Mouse (Mus musculus) heart, embryonic 12.5 days (tissue): Measurements from ENCODE around the gene Prf1. TPM values are rescaled to one million over a fixed set of nuclear protein-coding genes. Genes with fewer than 3 reads are reported as not detected.

ENCODE experiments used
- ATAC-seq: fragments of 200-750 bp; cut with Nextera tagmentation; 2 replicates; pipeline ENCODE4 v1.8.0; 2017; ENCODE audit warnings: moderate TSS enrichment, moderate library complexity; ENCODE audit not compliant: insufficient number of reproducible peaks, low FRiP score
- H3K27ac ChIP-seq: fragments of 300-500 bp; sonication (generic); 2 replicates; pipeline ENCODE4 v1.5.1; 2016; ENCODE audit warnings: mild to moderate bottlenecking, moderate library complexity; ENCODE audit not compliant: poor library complexity, severe bottlenecking
- H3K27me3 ChIP-seq: fragments of 300-500 bp; sonication (generic); replicated peaks from 2 replicates; pipeline ENCODE4 v1.6.1; 2016; ENCODE audit warnings: mild to moderate bottlenecking, moderate library complexity
- H3K36me3 ChIP-seq: fragments of 300-500 bp; sonication (generic); 2 replicates; pipeline ENCODE4 v1.6.1; 2016; ENCODE audit warnings: mild to moderate bottlenecking, moderate library complexity
- H3K4me1 ChIP-seq: fragments of 300-500 bp; sonication (generic); replicated peaks from 2 replicates; pipeline ENCODE4 v1.6.1; 2016; ENCODE audit warnings: mild to moderate bottlenecking
- H3K4me2 ChIP-seq: fragments of 300-500 bp; sonication (generic); 2 replicates; pipeline ENCODE4 v1.6.1; 2016; ENCODE audit warnings: mild to moderate bottlenecking, moderate library complexity
- H3K4me3 ChIP-seq: fragments of 300-500 bp; sonication (generic); 2 replicates; pipeline ENCODE4 v1.5.1; 2016; ENCODE audit warnings: mild to moderate bottlenecking
- H3K9ac ChIP-seq: fragments of 300-500 bp; sonication (generic); 2 replicates; pipeline ENCODE4 v1.6.1; 2016; ENCODE audit warnings: mild to moderate bottlenecking, moderate library complexity
- H3K9me3 ChIP-seq: fragments of 300-500 bp; sonication (generic); replicated peaks from 2 replicates; pipeline ENCODE4 v1.6.1; 2016; ENCODE audit warnings: mild to moderate bottlenecking, moderate library complexity
- WGBS: fragments of 180-500 bp; shearing (Covaris S2); methylation state at CpG from one replicate; pipeline ENCODE4 v1.1.7; 2016; 5-methylcytosine and 5-hydroxymethylcytosine counted together
- polyA plus RNA-seq: library from polyadenylated mRNA; unstranded; fragments of >200 nt; fragmentation: Nextera tagmentation; extraction: Ambion mirVana; gene quantifications from 2 replicates; pipeline ENCODE4 v1.2.1, GENCODE M21; 2016

The Prf1 gene
- polyA plus RNA-seq, 1 experiment from 2014 or later: not detected

DNA sequence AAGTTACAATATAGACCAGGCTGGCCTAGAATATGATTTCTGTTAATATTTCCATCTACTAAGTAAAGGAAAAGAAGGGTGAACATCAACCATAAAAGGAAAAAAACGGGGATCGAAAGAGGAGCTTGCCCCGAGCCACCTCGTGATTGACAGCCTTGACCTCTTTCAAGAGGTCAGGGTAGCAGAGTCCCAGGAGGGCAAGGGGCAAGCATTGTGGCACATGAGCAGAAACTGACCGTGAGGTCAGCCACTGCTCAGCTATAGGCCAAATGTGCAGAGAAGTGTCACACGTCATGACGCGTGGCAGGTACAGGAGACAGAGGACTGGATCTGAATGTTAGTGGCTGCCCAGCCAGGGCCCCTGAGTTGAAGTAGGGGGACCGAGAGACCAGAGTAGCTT lies 42.6 kb downstream of the Prf1 start:
- H3K9me3 ChIP-seq: no peaks in the 10 kb centered on the region
- no peak overlapping the region for H3K27ac ChIP-seq
- no peak overlapping the region for H3K4me3 ChIP-seq
- no peak overlapping the region for H3K9ac ChIP-seq
- H3K4me2 ChIP-seq: no peak overlapping the region
- H3K27me3 ChIP-seq: peaks cover 3% of the 10 kb centered on the region; the same call in 1 of the 2 replicates
- WGBS: 77% methylated on average over 9 of the region's 9 CpGs
- H3K36me3 ChIP-seq: peaks cover 74% of the 10 kb centered on the region
- ATAC-seq: no peak
- peaks cover 8% of the 10 kb centered on the region for H3K4me1 ChIP-seq

GRCm38 (mm10) chr10:61341045-61341444 lies 43.4 kb downstream of the Prf1 start:
- H3K36me3 ChIP-seq: peaks cover 72% of the 10 kb centered on the region
- H3K9me3 ChIP-seq: no peaks in the 10 kb centered on the region
- no peak overlapping the region for H3K27ac ChIP-seq
- 90% methylated on average over 5 of the region's 5 CpGs for WGBS
- H3K9ac ChIP-seq: no peak overlapping the region
- H3K4me1 ChIP-seq: peaks cover 16% of the 10 kb centered on the region
- 0 out of 2 replicates have a peak, but pooled peaks have one; percentile 16 for ATAC-seq
- no peak overlapping the region for H3K4me3 ChIP-seq
- H3K4me2 ChIP-seq: no peak overlapping the region
- H3K27me3 ChIP-seq: peaks cover 3% of the 10 kb centered on the region; the same call in 1 of the 2 replicates

- ATAC-seq: no peak
- Histone ChIP-seq H3K4me3 (no peak overlapping the region), H3K27me3 (peaks cover 3% of the 10 kb centered on the region; the same call in 1 of the 2 replicates), H3K27ac (no peak overlapping the region), H3K9me3 (no peaks in the 10 kb centered on the region), H3K36me3 (peaks cover 72% of the 10 kb centered on the region), H3K4me2 (no peak overlapping the region), H3K4me1 (peaks cover 21% of the 10 kb centered on the region), H3K9ac (no peak overlapping the region)
- 73% methylated on average over 6 of the region's 6 CpGs for WGBS
Measured at GRCm38 (mm10) chr10:61341557-61341956, 43.9 kb downstream of the Prf1 start.

DNA sequence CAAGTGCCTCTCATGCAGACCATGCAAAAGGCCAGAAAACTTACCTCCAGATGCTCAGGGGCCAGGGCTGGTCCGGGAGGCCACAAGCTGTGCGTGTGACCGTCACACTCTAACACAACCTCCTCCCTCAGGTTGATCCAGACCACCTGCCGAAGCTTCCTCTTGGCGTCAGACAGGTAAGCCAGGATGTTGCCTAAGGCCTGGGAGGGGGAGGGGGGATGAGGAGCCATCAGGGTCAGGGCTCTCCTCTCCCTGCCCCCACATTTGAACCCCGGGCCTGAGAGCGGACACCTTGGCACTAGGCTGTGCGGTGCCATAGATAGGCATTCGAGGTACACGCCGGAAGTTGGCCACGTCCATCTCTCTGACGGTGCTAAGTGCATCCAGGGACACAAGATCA lies 45.1 kb downstream of the Prf1 start:
- H3K9ac ChIP-seq: no peak overlapping the region
- no peak overlapping the region for H3K27ac ChIP-seq
- no peak overlapping the region for H3K4me3 ChIP-seq
- H3K36me3 ChIP-seq: peaks cover 69% of the 10 kb centered on the region
- H3K9me3 ChIP-seq: no peaks in the 10 kb centered on the region
- H3K4me2 ChIP-seq: no peak overlapping the region
- no peak for ATAC-seq
- WGBS: 86% methylated on average over 13 of the region's 13 CpGs
- peaks cover 30% of the 10 kb centered on the region for H3K4me1 ChIP-seq
- peaks cover 3% of the 10 kb centered on the region for H3K27me3 ChIP-seq

- Histone ChIP-seq H3K27me3 (peaks cover 7% of the 10 kb centered on the region), H3K4me1 (peaks cover 30% of the 10 kb centered on the region), H3K9me3 (no peaks in the 10 kb centered on the region), H3K4me2 (no peak overlapping the region), H3K4me3 (no peak overlapping the region), H3K27ac (no peak overlapping the region), H3K36me3 (peaks cover 74% of the 10 kb centered on the region), H3K9ac (no peak overlapping the region)
- 62% methylated on average over 8 of the region's 8 CpGs for WGBS
- no peak for ATAC-seq
Measured at GRCm38 (mm10) chr10:61343950-61344349, 46.3 kb downstream of the Prf1 start.

DNA sequence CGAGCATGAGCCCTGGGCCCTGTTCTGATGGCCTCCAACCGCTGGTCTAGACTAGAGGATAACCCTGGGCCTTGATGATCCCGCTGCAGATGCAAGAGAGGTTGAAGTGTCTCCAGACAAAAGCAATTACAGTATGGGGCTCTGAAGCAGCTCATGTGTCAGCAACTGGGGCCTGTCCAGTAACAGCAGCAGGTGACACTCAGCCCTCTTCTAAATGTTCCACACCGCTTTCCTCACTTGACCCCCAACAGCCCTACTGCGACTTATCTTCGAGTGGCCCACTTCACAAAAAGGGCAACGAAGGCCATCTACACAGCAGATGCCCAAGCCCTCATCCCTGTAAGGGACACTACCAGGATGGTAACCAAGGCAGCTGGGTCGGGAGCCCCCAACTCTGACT lies 47.5 kb downstream of the Prf1 start:
- no peak overlapping the region for H3K4me2 ChIP-seq
- H3K27me3 ChIP-seq: peaks cover 7% of the 10 kb centered on the region
- no peak for ATAC-seq
- peaks cover 30% of the 10 kb centered on the region for H3K4me1 ChIP-seq
- no peak overlapping the region for H3K4me3 ChIP-seq
- H3K9me3 ChIP-seq: peaks cover 8% of the 10 kb centered on the region
- H3K9ac ChIP-seq: no peak overlapping the region
- 42% methylated on average over 8 of the region's 8 CpGs for WGBS
- 0 out of 2 replicates have a peak overlapping the region, but pooled peaks have one; percentile 13 for H3K27ac ChIP-seq
- H3K36me3 ChIP-seq: peaks cover 74% of the 10 kb centered on the region

DNA sequence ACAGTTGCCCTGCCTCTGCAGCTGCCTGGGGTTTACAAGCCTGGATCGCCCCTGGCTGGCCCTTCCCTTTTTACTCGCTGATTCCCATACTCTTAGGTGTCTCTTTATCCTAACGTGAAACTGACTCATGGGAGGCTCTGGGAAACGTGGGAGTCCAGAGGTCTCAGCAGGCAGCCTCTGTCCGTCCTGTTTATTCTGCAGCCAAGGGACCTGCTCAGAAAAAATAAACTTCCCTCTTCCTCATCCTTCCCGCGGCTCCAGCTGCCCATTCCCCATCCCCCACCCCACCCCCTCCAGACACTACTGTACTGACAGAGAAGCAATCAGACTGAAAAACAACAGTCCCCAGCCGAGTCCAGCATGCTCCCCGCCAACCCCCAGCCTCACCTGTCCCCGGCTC lies 48.7 kb downstream of the Prf1 start:
- H3K4me1 ChIP-seq: peaks cover 30% of the 10 kb centered on the region
- peaks cover 76% of the 10 kb centered on the region for H3K36me3 ChIP-seq
- peaks cover 8% of the 10 kb centered on the region for H3K9me3 ChIP-seq
- no peak; the same call in 1 of the 2 replicates for ATAC-seq
- peak overlapping the region; percentile 46; the same call in 1 of the 2 replicates for H3K9ac ChIP-seq
- no peak overlapping the region for H3K4me3 ChIP-seq
- peak overlapping the region; percentile 14; the same call in 1 of the 2 replicates for H3K27ac ChIP-seq
- no peak overlapping the region for H3K4me2 ChIP-seq
- peaks cover 7% of the 10 kb centered on the region for H3K27me3 ChIP-seq
- 10% methylated on average over 10 of the region's 10 CpGs for WGBS

- no peak for ATAC-seq
- H3K4me3 ChIP-seq: no peak overlapping the region
- no peak overlapping the region for H3K27ac ChIP-seq
- no peak overlapping the region for H3K9ac ChIP-seq
- peaks cover 12% of the 10 kb centered on the region for H3K4me1 ChIP-seq
- 79% methylated on average over 4 of the region's 4 CpGs for WGBS
- no peak overlapping the region for H3K4me2 ChIP-seq
- H3K36me3 ChIP-seq: peaks cover 86% of the 10 kb centered on the region
- H3K9me3 ChIP-seq: peaks cover 8% of the 10 kb centered on the region
- H3K27me3 ChIP-seq: peaks cover 4% of the 10 kb centered on the region
Measured at GRCm38 (mm10) chr10:61351216-61351615, 53.6 kb downstream of the Prf1 start.

Other genes with a start within 250 kb of the Prf1 start
- gene Pcbd1, start 208.5 kb upstream of the Prf1 start, polyA plus RNA-seq: 68.6 and 69.1 TPM in 2 replicates
- gene Sgpl1, start 150.1 kb upstream of the Prf1 start, polyA plus RNA-seq: 37.0 and 39.1 TPM in 2 replicates
- not detected in 2 replicates for gene Tbata, start 125.9 kb upstream of the Prf1 start, polyA plus RNA-seq
- 1.1 and 1.2 TPM in 2 replicates for gene Adamts14, start 24.4 kb upstream of the Prf1 start, polyA plus RNA-seq
- 33.9 and 37.4 TPM in 2 replicates for gene Pald1, start 85.7 kb downstream of the Prf1 start, polyA plus RNA-seq
- not detected in 2 replicates for gene Nodal, start 120.1 kb downstream of the Prf1 start, polyA plus RNA-seq
- 49.7 and 52.7 TPM in 2 replicates for gene Eif4ebp2, start 154.8 kb downstream of the Prf1 start, polyA plus RNA-seq
- 12.6 and 13.3 TPM in 2 replicates for gene Lrrc20, start 178.0 kb downstream of the Prf1 start, polyA plus RNA-seq